8 mouse cellular contexts compared by ENCODE assay signal in genomic region chr19:53325578-53326295, GRCm38 (mm10). TPM values are rescaled to one million over a fixed set of nuclear protein-coding genes. Genes with fewer than 3 reads are reported as not detected.
DNase-seq lines count a peak whose midpoint lies in the region; ATAC-seq and TF ChIP-seq lines count a peak whose summit lies in the region.

No protein-coding gene starts in this region.

- no peak for TF ChIP-seq CTCF in E14TG2a.4 (conservative IDR thresholded peaks at IDR 0.05; ENCODE audit: low read length)
- no peak for TF ChIP-seq CTCF in kidney, postnatal 0 days (IDR thresholded peaks at IDR 0.05; ENCODE audit: low read depth)

- no peaks in the 10 kb centered on the region for H3K27me3 ChIP-seq in E14TG2a.4 (ENCODE audit: insufficient read depth, low read length)
- H3K27me3 ChIP-seq in embryonic facial prominence, embryonic 15.5 days: no peaks in the 10 kb centered on the region
- H3K27me3 ChIP-seq in kidney, postnatal 0 days (ENCODE audit: insufficient read depth, low read length): no peaks in the 10 kb centered on the region
- no peaks in the 10 kb centered on the region for H3K27me3 ChIP-seq in liver, embryonic 11.5 days (replicated peaks; ENCODE audit: control insufficient read depth, insufficient read depth, low read length)

- H3K4me3 ChIP-seq in E14TG2a.4 (replicated peaks; ENCODE audit: low read length): peak overlapping the region; percentile 70
- peak overlapping the region; percentile 42 for H3K4me3 ChIP-seq in embryonic facial prominence, embryonic 15.5 days (replicated peaks)
- H3K4me3 ChIP-seq in kidney, postnatal 0 days (replicated peaks; ENCODE audit: low read depth, low read length): peak overlapping the region; percentile 28
- peak overlapping the region; percentile 48 for H3K4me3 ChIP-seq in liver, embryonic 11.5 days (ENCODE audit: low read depth, low read length)

- H3K4me2 ChIP-seq in embryonic facial prominence, embryonic 15.5 days (replicated peaks): peak overlapping the region; percentile 63
- H3K4me2 ChIP-seq in kidney, postnatal 0 days (ENCODE audit: low read length): peak overlapping the region; percentile 66
- H3K4me2 ChIP-seq in liver, embryonic 11.5 days: peak overlapping the region; percentile 74

- no peaks in the 10 kb centered on the region for H3K9me3 ChIP-seq in E14TG2a.4 (ENCODE audit: low read length)
- H3K9me3 ChIP-seq in embryonic facial prominence, embryonic 15.5 days (replicated peaks): no peaks in the 10 kb centered on the region
- H3K9me3 ChIP-seq in kidney, postnatal 0 days (replicated peaks; ENCODE audit: low read length): no peaks in the 10 kb centered on the region
- no peaks in the 10 kb centered on the region for H3K9me3 ChIP-seq in liver, embryonic 11.5 days (ENCODE audit: control insufficient read depth, low read length)

- 12% methylated on average over 27 of the region's 27 CpGs for WGBS in embryonic facial prominence, embryonic 15.5 days
- WGBS in kidney, postnatal 0 days: 14% methylated on average over 27 of the region's 27 CpGs
- WGBS in liver, embryonic 11.5 days: 9% methylated on average over 27 of the region's 27 CpGs

- 0 out of 2 replicates have a peak, but pooled peaks have one; percentile 12 for ATAC-seq in embryonic facial prominence, embryonic 15.5 days (ENCODE audit: insufficient number of reproducible peaks, low FRiP score, low TSS enrichment, low read depth)
- no peak for ATAC-seq in kidney, postnatal 0 days (replicated peaks; ENCODE audit: low FRiP score, low read depth)
- ATAC-seq in liver, embryonic 11.5 days (replicated peaks; ENCODE audit: low FRiP score): peak; percentile 83

- H3K9ac ChIP-seq in embryonic facial prominence, embryonic 15.5 days: peak overlapping the region; percentile 37; the same call in 1 of the 2 replicates
- H3K9ac ChIP-seq in kidney, postnatal 0 days (ENCODE audit: low read depth, low read length): peak overlapping the region; percentile 59; the same call in 1 of the 2 replicates
- H3K9ac ChIP-seq in liver, embryonic 11.5 days (ENCODE audit: low read depth, low read length): peak overlapping the region; percentile 75

- peak overlapping the region; percentile 44; the same call in 1 of the 2 replicates for H3K27ac ChIP-seq in embryonic facial prominence, embryonic 15.5 days (replicated peaks)
- peak overlapping the region; percentile 42; the same call in 1 of the 2 replicates for H3K27ac ChIP-seq in kidney, postnatal 0 days
- H3K27ac ChIP-seq in liver, embryonic 11.5 days (ENCODE audit: low read depth, low read length): peak overlapping the region; percentile 84

- peak; percentile 80 to 82 for DNase-seq in adrenal gland, postnatal 36 days
- DNase-seq in heart, adult 9 months (ENCODE audit: low spot score in 2 of 2): peak; percentile 80 to 85
- peak; percentile 79 for DNase-seq in kidney, postnatal 0 days (ENCODE audit: low spot score)
- DNase-seq in liver, embryonic 11.5 days (ENCODE audit: low spot score): peak; percentile 75
- DNase-seq in neural tube, embryonic 10.5 days (ENCODE audit: extremely low spot score, low spot score): peak; percentile 51
- DNase-seq in yolk sac, embryonic 10.5 days (ENCODE audit: low spot score): peak; percentile 48

- H3K4me1 ChIP-seq in E14TG2a.4 (replicated peaks; ENCODE audit: low read depth, low read length): peaks cover 64% of the 10 kb centered on the region
- peaks cover 33% of the 10 kb centered on the region for H3K4me1 ChIP-seq in embryonic facial prominence, embryonic 15.5 days
- H3K4me1 ChIP-seq in kidney, postnatal 0 days (replicated peaks; ENCODE audit: insufficient read depth, low read length): peaks cover 16% of the 10 kb centered on the region
- peaks cover 28% of the 10 kb centered on the region for H3K4me1 ChIP-seq in liver, embryonic 11.5 days (replicated peaks; ENCODE audit: control insufficient read depth, insufficient read depth, low read length)

- no peaks in the 10 kb centered on the region for H3K36me3 ChIP-seq in E14TG2a.4 (ENCODE audit: insufficient read depth, low read length)
- H3K36me3 ChIP-seq in embryonic facial prominence, embryonic 15.5 days: no peaks in the 10 kb centered on the region
- H3K36me3 ChIP-seq in kidney, postnatal 0 days (ENCODE audit: insufficient read depth, low read length): no peaks in the 10 kb centered on the region
- no peaks in the 10 kb centered on the region for H3K36me3 ChIP-seq in liver, embryonic 11.5 days (ENCODE audit: control insufficient read depth, insufficient read depth, low read length)

RNA-seq across cellular contexts. Expression of gene Mxi1, which starts 15.4 kb away (rescaled TPM):
- 10 to 100 TPM; 29.7 to 39.8 TPM for total RNA-seq in adrenal gland, postnatal 36 days (2021)
- 41.7 and 47.9 TPM in 2 replicates for polyA plus RNA-seq in embryonic facial prominence, embryonic 15.5 days (2015; fragmentation: Nextera tagmentation; extraction: Ambion mirVana)
- polyA plus RNA-seq in kidney, postnatal 0 days (2015; fragmentation: Nextera tagmentation; extraction: Ambion mirVana): 51.9 and 55.0 TPM in 2 replicates
- 34.3 and 42.6 TPM in 2 replicates for polyA plus RNA-seq in liver, embryonic 11.5 days (2014; fragmentation: Nextera tagmentation; extraction: Ambion mirVana)

RNA-seq across cellular contexts. Expression of gene Gm10197, which starts 45.8 kb away (rescaled TPM):
- total RNA-seq in adrenal gland, postnatal 36 days (2021): not detected
- polyA plus RNA-seq in embryonic facial prominence, embryonic 15.5 days (2015; fragmentation: Nextera tagmentation; extraction: Ambion mirVana): not detected in 2 replicates
- not detected in 2 replicates for polyA plus RNA-seq in kidney, postnatal 0 days (2015; fragmentation: Nextera tagmentation; extraction: Ambion mirVana)
- 3.3 TPM in 1 of 2 replicates, not detected in the other for polyA plus RNA-seq in liver, embryonic 11.5 days (2014; fragmentation: Nextera tagmentation; extraction: Ambion mirVana)
